Mouse (Mus musculus): Measurements from ENCODE around the gene Adcy1.

The Adcy1 gene

GRCm38 (mm10) chr11:7138370-7138769, 75.1 kb downstream of the Adcy1 start:
- no peak for DNase-seq

- DNase-seq = no peak
Measured at GRCm38 (mm10) chr11:7140449-7140848, 77.2 kb downstream of the Adcy1 start.

DNA sequence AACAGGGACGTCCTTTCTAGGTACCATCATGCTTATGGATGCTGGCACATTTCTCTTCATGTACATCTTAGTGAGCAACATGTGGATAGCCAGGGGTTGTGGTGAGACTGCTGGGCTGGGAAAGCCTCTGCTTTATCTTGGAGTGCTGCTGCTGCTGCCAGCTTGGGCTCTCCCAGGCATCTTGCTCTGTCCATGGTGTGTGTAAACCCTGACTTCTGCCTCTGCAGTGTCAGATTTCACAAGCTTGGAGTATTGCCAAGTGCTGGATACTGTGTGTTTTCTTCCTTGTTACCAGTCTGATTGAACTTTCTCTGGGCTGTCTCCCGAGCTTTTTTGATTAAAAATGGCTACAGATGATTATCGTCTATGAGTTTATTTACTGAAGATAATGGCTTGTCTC, 79.4 kb downstream of the Adcy1 start:
- no peak for DNase-seq

GRCm38 (mm10) chr11:7144369-7144768, 81.1 kb downstream of the Adcy1 start:
- no peak for DNase-seq

- peak; percentile 66 to 81 for DNase-seq
Measured at GRCm38 (mm10) chr11:7145221-7145620, 81.9 kb downstream of the Adcy1 start.

DNA sequence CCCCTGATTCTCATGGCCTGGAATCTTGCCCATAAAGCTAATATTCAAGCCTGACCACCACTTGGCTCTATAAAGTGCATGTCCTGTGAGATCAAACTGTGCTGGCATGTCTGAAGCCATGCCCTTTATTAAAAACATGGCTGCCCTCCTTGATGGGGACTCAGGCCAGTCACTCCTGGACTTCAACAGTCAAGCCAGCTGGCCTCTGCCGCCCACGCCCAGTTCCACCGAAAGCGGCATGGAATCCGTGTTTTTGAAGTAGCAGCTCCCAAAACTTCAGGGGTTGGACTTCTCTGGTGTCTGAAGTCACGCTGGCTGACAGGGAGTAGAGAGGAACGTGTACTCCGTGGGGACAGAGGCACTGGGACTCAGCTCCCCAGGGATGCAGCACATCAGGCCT, 84.2 kb downstream of the Adcy1 start:
- DNase-seq = no peak

DNA sequence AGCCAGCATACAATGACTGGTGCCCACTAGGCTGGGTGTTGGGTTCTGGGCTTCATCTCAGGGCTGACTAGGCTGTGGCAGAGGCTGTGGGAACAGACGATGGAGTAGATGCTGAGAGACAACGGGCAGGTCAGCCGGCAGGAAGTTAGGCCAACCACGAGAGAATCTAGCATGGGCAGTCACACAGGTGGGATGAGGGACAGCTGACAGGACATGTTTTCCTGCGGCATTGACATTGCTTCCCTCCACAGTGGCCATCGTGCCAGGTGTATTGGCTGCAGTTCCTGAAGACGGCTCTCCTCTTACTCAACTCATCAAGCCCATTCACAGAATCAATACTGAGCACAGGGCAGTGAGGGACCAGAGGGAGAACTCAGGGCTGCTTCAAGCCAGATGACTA, 84.7 kb downstream of the Adcy1 start:
- DNase-seq = no peak

DNA sequence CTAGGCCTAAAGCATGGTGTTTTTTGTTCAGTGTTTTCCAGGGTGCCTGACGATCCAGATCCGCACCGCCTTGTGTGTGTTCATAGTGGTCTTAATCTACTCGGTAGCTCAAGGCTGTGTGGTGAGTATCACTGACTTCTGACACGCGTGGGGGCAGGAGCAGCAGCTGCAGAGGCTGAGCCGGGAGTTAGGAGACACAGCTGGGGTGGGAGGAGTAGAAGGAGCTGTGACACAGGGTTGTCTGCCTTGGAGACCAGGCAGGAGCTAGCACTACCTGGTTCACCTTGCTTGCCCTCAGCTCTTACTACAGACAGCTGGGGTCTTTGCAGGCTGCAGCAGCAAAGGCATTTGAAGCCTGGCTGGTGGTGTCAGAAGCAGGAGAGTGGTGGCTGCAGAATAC, 86.2 kb downstream of the Adcy1 start:
- DNase-seq = peak; percentile 27 to 46

DNA sequence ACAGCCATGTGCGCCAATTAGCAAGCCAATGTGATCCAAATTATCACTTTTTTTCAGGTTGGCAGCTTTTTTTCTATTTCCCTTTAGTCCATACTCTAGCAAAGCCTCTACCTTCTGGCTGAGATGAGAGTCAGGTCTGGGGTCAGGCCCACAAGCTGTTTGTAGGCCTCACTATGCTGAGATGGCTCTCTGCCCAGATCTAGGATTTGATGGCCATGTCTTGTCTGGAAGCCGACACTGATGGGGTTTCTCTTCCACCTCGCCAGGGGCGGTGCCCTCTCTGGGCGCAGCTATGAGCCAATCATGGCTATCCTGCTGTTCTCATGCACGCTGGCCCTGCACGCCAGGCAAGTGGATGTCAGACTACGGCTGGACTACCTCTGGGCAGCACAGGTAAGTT, 87.2 kb downstream of the Adcy1 start:
- no peak for DNase-seq

DNA sequence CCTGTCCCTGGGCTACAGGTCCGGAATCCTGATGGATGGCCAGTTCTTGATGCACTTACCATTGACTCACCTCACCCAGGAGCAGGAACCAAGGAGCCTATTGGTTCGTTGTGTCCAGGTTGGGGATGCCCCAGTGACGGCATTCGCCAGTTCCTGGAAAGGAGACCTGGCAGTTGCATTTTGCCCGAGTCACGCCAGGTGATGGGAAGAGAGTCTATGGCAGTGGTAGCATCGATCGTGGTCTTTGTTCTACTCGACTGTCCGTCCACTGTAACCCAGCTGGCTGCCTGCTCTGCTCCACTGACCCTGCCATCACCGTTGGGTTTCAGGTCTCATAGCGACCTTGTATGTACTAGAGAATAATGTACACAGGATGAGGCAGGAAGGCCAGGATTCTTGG, 89.1 kb downstream of the Adcy1 start:
- DNase-seq = no peak

DNA sequence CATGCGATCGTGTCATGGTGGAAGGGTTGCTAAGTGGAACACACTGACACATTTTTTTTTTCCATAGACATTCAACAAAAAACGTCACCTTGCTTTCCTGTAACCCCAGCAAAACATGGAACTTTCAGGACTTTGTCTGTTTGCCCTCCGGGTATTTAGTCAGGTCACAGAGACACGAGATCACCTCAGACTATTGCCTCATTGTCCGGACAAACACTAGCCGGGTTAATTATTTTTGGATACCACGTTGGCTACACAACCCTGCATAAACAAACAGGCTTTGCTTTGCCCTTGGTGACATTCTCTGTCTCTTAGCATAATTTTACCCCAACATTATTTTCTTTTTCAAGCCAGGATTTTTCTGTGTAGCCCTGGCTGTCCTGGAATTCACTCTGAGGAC, 89.8 kb downstream of the Adcy1 start:
- no peak for DNase-seq

DNA sequence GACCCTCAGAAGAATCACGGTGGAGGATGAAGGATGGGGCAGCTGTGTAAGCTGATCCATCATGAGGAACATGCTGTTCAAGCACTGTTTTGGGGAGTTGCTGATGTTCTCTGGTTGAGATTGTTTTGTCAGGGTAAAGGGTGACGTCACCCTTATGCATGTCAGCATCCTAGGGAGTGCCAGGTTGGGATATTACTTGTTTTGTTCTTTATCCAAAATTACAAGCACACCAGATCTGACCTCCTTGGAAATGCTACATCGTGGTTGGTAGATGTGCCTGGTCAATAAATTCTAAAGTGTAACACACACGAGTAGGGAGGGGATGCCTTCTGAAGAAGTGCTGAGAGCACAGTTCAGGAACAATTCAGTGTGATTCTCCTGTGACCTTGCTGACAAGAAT, 93.1 kb downstream of the Adcy1 start:
- no peak for DNase-seq

DNA sequence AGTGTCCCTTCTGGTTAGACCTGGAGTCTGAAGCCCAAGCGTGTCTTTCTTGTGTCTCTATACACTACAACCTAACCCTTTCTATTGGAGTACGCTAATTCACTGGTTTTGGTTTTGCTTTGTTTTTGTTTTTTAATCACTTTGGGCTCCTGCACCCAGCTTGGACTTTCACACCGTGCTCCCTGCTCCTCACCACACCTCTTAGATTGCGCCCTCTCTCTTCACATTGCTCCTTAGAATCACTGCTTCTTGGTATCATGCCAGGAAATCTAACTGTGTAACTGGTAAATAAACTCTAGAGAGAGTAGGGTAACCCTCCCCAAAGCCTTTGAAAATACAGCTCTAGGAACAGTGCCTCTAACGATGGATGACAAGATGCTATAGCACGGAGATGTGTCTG, 94.9 kb downstream of the Adcy1 start:
- no peak for DNase-seq

- DNase-seq = no peak
Measured at GRCm38 (mm10) chr11:7160146-7160545, 96.9 kb downstream of the Adcy1 start.

GRCm38 (mm10) chr11:7160637-7161101, 97.4 kb downstream of the Adcy1 start:
- peak; percentile 31 to 53 for DNase-seq

- DNase-seq = peak in 1 of 2 experiments; percentile 54
Measured at GRCm38 (mm10) chr11:7161502-7162174, 98.3 kb downstream of the Adcy1 start.

- DNase-seq = no peak
Measured at GRCm38 (mm10) chr11:7164416-7164815, 101.1 kb downstream of the Adcy1 start.

GRCm38 (mm10) chr11:7169645-7170044, 106.4 kb downstream of the Adcy1 start:
- no peak for DNase-seq

DNA sequence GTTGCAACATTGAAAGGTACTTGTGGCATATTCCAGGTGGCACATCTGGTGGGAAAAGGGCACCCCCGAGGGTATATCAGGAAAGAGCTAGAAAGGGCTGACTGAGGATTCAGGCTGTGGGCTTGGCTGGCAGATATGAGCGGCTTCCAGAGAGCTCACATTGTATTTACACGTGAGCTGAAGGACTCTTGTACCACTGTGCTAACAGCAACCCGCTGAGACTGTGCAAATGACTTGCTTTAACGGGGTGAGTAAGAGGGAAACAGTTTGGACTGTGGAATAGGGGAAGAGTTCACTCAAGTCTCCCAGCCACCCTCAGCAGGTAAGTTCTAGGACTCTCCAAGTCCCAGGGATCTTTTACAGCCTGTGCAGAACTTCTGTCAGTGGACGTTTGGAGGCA, 110.4 kb downstream of the Adcy1 start:
- no peak for DNase-seq

- DNase-seq = no peak
Measured at GRCm38 (mm10) chr11:7178724-7179123, 115.4 kb downstream of the Adcy1 start.

DNA sequence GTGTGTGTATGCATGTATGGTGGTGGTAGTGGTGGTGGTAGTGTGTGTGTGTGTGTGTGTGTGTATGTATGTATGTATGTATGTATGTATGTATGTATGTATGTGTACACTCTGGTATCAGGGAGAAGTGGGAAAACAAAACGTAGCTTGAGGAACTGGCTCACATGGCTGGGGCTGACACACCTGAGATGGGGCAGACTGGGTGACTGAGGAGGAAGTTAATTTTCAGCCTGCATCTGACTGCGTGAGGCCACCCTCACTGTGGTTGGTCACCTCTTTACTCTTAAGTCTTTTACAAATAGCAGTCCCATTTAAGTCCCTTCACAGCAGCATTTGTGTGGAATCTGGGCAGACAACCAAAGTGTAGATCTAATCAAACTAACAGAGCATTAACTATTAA, 116.0 kb downstream of the Adcy1 start:
- no peak for DNase-seq

- no peak for DNase-seq
Measured at GRCm38 (mm10) chr11:7182409-7183042, 119.2 kb downstream of the Adcy1 start.

- DNase-seq = no peak
Measured at GRCm38 (mm10) chr11:7184420-7184819, 121.1 kb downstream of the Adcy1 start.

GRCm38 (mm10) chr11:7187472-7187871, 124.2 kb downstream of the Adcy1 start:
- no peak for DNase-seq

DNA sequence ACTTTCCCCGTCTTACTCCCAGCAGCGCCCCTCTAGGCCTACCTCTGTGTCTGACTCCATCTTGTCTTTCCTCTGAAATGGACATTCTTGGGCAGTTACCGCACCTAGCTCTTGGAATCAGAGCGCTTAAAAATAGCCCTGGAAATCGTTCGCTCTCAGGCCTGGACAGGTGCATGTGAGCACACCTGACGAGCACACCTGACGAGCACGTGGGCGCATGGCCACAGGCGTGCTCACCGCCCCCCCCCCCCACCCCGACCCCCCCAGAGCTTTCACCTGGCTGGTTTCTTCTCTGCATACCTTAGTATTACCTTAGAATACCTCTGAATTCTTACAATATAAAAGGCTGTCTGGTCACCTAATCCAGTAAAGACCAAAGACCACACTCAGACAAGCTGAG, 125.2 kb downstream of the Adcy1 start, which contains the start of gene Gm11985:
TSS of gene Gm11985 (minus strand) at position 101 of the 400 bp plus-strand sequence.
- DNase-seq = no peak

All from thymus, adult 18-20 months (tissue).